13 mouse cellular contexts compared by ENCODE assay signal in genomic region chr2:160882436-160882835, GRCm38 (mm10). TPM values are rescaled to one million over a fixed set of nuclear protein-coding genes. Genes with fewer than 3 reads are reported as not detected.
DNase-seq lines count a peak whose midpoint lies in the region; TF ChIP-seq lines count a peak whose summit lies in the region.
"Had no signal": no experiment of that assay in that cellular context is flagged by ENCODE, and none has a peak within 500 bp of the region (broad histone marks: within the 10 kb centered on the region; RNA-seq: fewer than 3 reads in every experiment).

No protein-coding gene starts in this region.

- no peak for TF ChIP-seq CTCF in gastrocnemius, adult 2 months (IDR thresholded peaks at IDR 0.05)

- DNase-seq in gastrocnemius, adult 2 months: peak; percentile 65
- DNase-seq in gastrocnemius, adult 18-20 months (ENCODE audit: low spot score): no peak
- DNase-seq in left cerebral cortex, postnatal 4 days: peak; percentile 41
- DNase-seq in left cerebral cortex, adult 9 months (ENCODE audit: low spot score in 2 of 2): no peak
- peak; percentile 66 for DNase-seq in adrenal gland, postnatal 10 days
- DNase-seq in gastrocnemius, postnatal 36 days: peak; percentile 32 to 44
- no peak for DNase-seq in thymus, adult 18-20 months
- DNase-seq: kidney, postnatal 10 days; liver, embryonic 13.5 days; midbrain, embryonic 14.5 days had no signal

- H3K27ac ChIP-seq in gastrocnemius, adult 2 months: peak overlapping the region; percentile 92
- H3K27ac ChIP-seq: embryonic facial prominence, embryonic 10.5 days; limb, embryonic 10.5 days; liver, embryonic 13.5 days had no signal

- H3K4me3 ChIP-seq in gastrocnemius, adult 2 months: peak overlapping the region; percentile 68
- H3K4me3 ChIP-seq: embryonic facial prominence, embryonic 10.5 days; limb, embryonic 10.5 days; liver, embryonic 13.5 days had no signal

- intact Hi-C loops in gastrocnemius, adult 2 months (cut with DNase I): loop anchor here (5.0 kb wide), 1 partner anchor 80 kb away; no protein-coding TSS in a partner anchor
- intact Hi-C loops in left cerebral cortex, postnatal 4 days (cut with DNase I): loop anchor here (10.0 kb wide), 1 partner anchor 98 kb away; no protein-coding TSS in a partner anchor
- intact Hi-C loops in gastrocnemius, postnatal 36 days (cut with DNase I): no loop called here

RNA-seq across cellular contexts. Expression of gene Lpin3, which starts 2.0 kb away (rescaled TPM):
- total RNA-seq in gastrocnemius, adult 2 months (2021): 1 to 10 TPM; 3.2 to 5.0 TPM
- total RNA-seq in gastrocnemius, adult 18-20 months (2021): 1 to 10 TPM; 1.6 to 2.9 TPM
- total RNA-seq in left cerebral cortex, postnatal 4 days (2021): under 1 TPM; 0.16 to 0.36 TPM
- 10 to 100 TPM; 21.0 to 26.4 TPM for total RNA-seq in adrenal gland, postnatal 10 days (2021)
- 1 to 10 TPM; 3.0 to 4.6 TPM for total RNA-seq in gastrocnemius, postnatal 36 days (2021)
- total RNA-seq: neutrophil, adult 5-6 weeks had no signal

RNA-seq across cellular contexts. Expression of gene Zhx3, which starts 9.6 kb away (rescaled TPM):
- total RNA-seq in gastrocnemius, adult 2 months (2021): 10 to 100 TPM; 24.2 to 29.0 TPM
- total RNA-seq in gastrocnemius, adult 18-20 months (2021): 10 to 100 TPM; 21.0 to 24.3 TPM
- total RNA-seq in left cerebral cortex, postnatal 4 days (2021): 10 to 100 TPM; 68.2 to 68.4 TPM
- 10 to 100 TPM; 62.9 to 85.1 TPM for total RNA-seq in adrenal gland, postnatal 10 days (2021)
- total RNA-seq in gastrocnemius, postnatal 36 days (2021): 10 to 100 TPM; 24.8 to 25.7 TPM

RNA-seq across cellular contexts. Expression of gene Emilin3, which starts 29.7 kb away (rescaled TPM):
- total RNA-seq in gastrocnemius, adult 2 months (2021): under 1 TPM; 0.20 to 0.23 TPM
- under 1 TPM; 0.07 to 0.17 TPM for total RNA-seq in gastrocnemius, adult 18-20 months (2021)
- under 1 TPM; 0.20 to 0.26 TPM for total RNA-seq in left cerebral cortex, postnatal 4 days (2021)
- total RNA-seq in adrenal gland, postnatal 10 days (2021): under 1 TPM; 0.63 to 0.70 TPM
- total RNA-seq in gastrocnemius, postnatal 36 days (2021): under 1 TPM; 0.36 to 0.44 TPM
- total RNA-seq: neutrophil, adult 5-6 weeks had no signal

Comparison
In these comparisons a context has a peak if more than half of its experiments do, and no peak if none do; other contexts are left out.
1. DNase-seq: peak in gastrocnemius, adult 2 months (single experiment), left cerebral cortex, postnatal 4 days (single experiment), adrenal gland, postnatal 10 days (single experiment) and gastrocnemius, postnatal 36 days (2 of 2); none in gastrocnemius, adult 18-20 months (single experiment), left cerebral cortex, adult 9 months (0 of 2) and thymus, adult 18-20 months (0 of 2).